Mouse (Mus musculus) adrenal gland, postnatal 36 days (tissue): ENCODE data around the gene Cox8a. TPM values are rescaled to one million over a fixed set of nuclear protein-coding genes. Genes with fewer than 3 reads are reported as not detected.
A peak's percentile ranks its signal among the peaks of the same experiment; 100 is the strongest.

Experiments used
- DNase-seq, 2 experiments: peaks; one replicate each; pipeline ENCODE4 v3.0.0; 2021; ENCODE audit warnings: mixed read lengths in 1 of 2
- long read RNA-seq, 2 experiments: library from polyadenylated mRNA; stranded (forward); transcript quantifications; one replicate each; pipeline ENCODE4 v2.0.0; 2021; ENCODE audit warnings: borderline sequencing depth in 2 of 2
- total RNA-seq, 2 experiments: library from RNA; stranded (reverse); gene quantifications; 2 replicates each; pipeline ENCODE4 v1.2.3; 2021

The Cox8a gene
- total RNA-seq, result 1,000 to 10,000 TPM; 1,022 to 1,091 TPM
- long read RNA-seq, experiment 1, transcript Cox8a-201 (2 exons, 550 nt), result major isoform, 1,708 of 1,732 reads
- long read RNA-seq, experiment 1, partial matches to known transcripts, result 20 of 1,732 reads
- long read RNA-seq, experiment 1, other reads (novel, unspliced or antisense), result 4 of 1,732 reads
- long read RNA-seq, experiment 2, transcript Cox8a-201 (2 exons, 550 nt), result major isoform, 1,061 of 1,076 reads
- long read RNA-seq, experiment 2, partial matches to known transcripts, result 13 of 1,076 reads
- long read RNA-seq, experiment 2, other reads (novel, unspliced or antisense), result 2 of 1,076 reads

- DNase-seq, result peak; percentile 97 to 98
Observed at GRCm38 (mm10) chr19:7217162-7217925, at the start of gene Cox8a. Gene Cox8a (minus strand): TSS chr19:7217616.

GRCm38 (mm10) chr19:7266421-7266831 is 49.0 kb upstream of the Cox8a start:
- DNase-seq, result no peak

GRCm38 (mm10) chr19:7265478-7266191 is 48.2 kb upstream of the Cox8a start:
- no peak for DNase-seq

- peak; percentile 50 to 58 for DNase-seq
Observed at GRCm38 (mm10) chr19:7264766-7265331, 47.4 kb upstream of the Cox8a start.

- peak; percentile 87 to 92 for DNase-seq
Observed at GRCm38 (mm10) chr19:7264088-7264765, 46.8 kb upstream of the Cox8a start.

- DNase-seq, result no peak
Observed at GRCm38 (mm10) chr19:7262592-7262991, 45.2 kb upstream of the Cox8a start.

- no peak for DNase-seq
Observed at GRCm38 (mm10) chr19:7261964-7262363, 44.5 kb upstream of the Cox8a start.

- no peak for DNase-seq
Observed at GRCm38 (mm10) chr19:7261476-7261875, 44.1 kb upstream of the Cox8a start.

- no peak for DNase-seq
Observed at GRCm38 (mm10) chr19:7257881-7258280, 40.5 kb upstream of the Cox8a start.

GRCm38 (mm10) chr19:7246021-7246420 is 28.6 kb upstream of the Cox8a start:
- no peak for DNase-seq

- DNase-seq, result peak; percentile 94 to 96
Observed at GRCm38 (mm10) chr19:7240782-7241690, 23.6 kb upstream of the Cox8a start, which contains the start of gene Naa40. Gene Naa40 (minus strand): TSS chr19:7241183.

GRCm38 (mm10) chr19:7240291-7240690 is 22.9 kb upstream of the Cox8a start:
- no peak for DNase-seq

- DNase-seq, result no peak
Observed at GRCm38 (mm10) chr19:7239574-7239973, 22.2 kb upstream of the Cox8a start.

- no peak for DNase-seq
Observed at GRCm38 (mm10) chr19:7236742-7237141, 19.3 kb upstream of the Cox8a start.

- no peak for DNase-seq
Observed at GRCm38 (mm10) chr19:7236011-7236410, 18.6 kb upstream of the Cox8a start.

- DNase-seq, result no peak
Observed at GRCm38 (mm10) chr19:7235461-7235860, 18.0 kb upstream of the Cox8a start.

- DNase-seq, result peak; percentile 83 to 87
Observed at GRCm38 (mm10) chr19:7234537-7235221, 17.3 kb upstream of the Cox8a start.

- DNase-seq, result peak in 1 of 2 experiments; percentile 35
Observed at GRCm38 (mm10) chr19:7226511-7226914, 9.1 kb upstream of the Cox8a start.

GRCm38 (mm10) chr19:7225096-7225690 is 7.8 kb upstream of the Cox8a start:
- DNase-seq, result no peak

- no peak for DNase-seq
Observed at GRCm38 (mm10) chr19:7224253-7224652, 6.8 kb upstream of the Cox8a start.
